Mouse (Mus musculus) ES-E14 (cell line): ENCODE measurements around the gene Hist1h4b. TPM values are rescaled to one million over a fixed set of nuclear protein-coding genes. Genes with fewer than 3 reads are reported as not detected.
A peak's percentile ranks its signal among the peaks of the same experiment; 100 is the strongest.

Source experiments
- DNase-seq: peaks from one replicate; pipeline ENCODE4 v3.0.0-alpha.2; 2013; ENCODE audit warnings: low read depth, low spot score
- H3K27ac ChIP-seq: 2 replicates; pipeline ENCODE4 v1.5.1; 2012; ENCODE audit warnings: low read depth, mild to moderate bottlenecking, low read length, moderate library complexity, mixed read lengths; ENCODE audit not compliant: poor library complexity, insufficient read depth, severe bottlenecking
- H3K36me3 ChIP-seq: 2 replicates; pipeline ENCODE4 v1.6.1; 2012; ENCODE audit warnings: mild to moderate bottlenecking, low read length, moderate library complexity, mixed read lengths; ENCODE audit not compliant: control insufficient read depth, poor library complexity, insufficient read depth, severe bottlenecking
- H3K4me1 ChIP-seq, 2 experiments: fragments of 150-350 bp in 1 of 2; sonication (generic) in 1 of 2; 2 replicates each; pipeline ENCODE4 v1.6.1; 2012; ENCODE audit warnings: low read length in 2 of 2, mild to moderate bottlenecking in 1 of 2, mixed read lengths in 1 of 2; ENCODE audit not compliant: control insufficient read depth in 2 of 2, insufficient read depth in 2 of 2, poor library complexity in 1 of 2
- H3K4me3 ChIP-seq, 2 experiments: fragments of 150-350 bp in 1 of 2; sonication (generic) in 1 of 2; 2 replicates each; pipeline ENCODE4 v1.5.1; 2012; ENCODE audit warnings: low read length in 2 of 2, low read depth in 1 of 2, mild to moderate bottlenecking in 1 of 2, mixed read lengths in 1 of 2; ENCODE audit not compliant: insufficient read depth in 1 of 2, poor library complexity in 1 of 2, severe bottlenecking in 1 of 2
- H3K9ac ChIP-seq: 2 replicates; pipeline ENCODE4 v1.6.1; 2012; ENCODE audit warnings: low read depth, mild to moderate bottlenecking, low read length, mixed read lengths; ENCODE audit not compliant: poor library complexity, insufficient read depth, severe bottlenecking
- H3K9me3 ChIP-seq: fragments of 150-350 bp; sonication (generic); 2 replicates; pipeline ENCODE4 v1.6.1; 2012; ENCODE audit warnings: low read depth, mild to moderate bottlenecking, low read length; ENCODE audit not compliant: control insufficient read depth, insufficient read depth
- CHD2 ChIP-seq: IDR thresholded peaks from 2 replicates; pipeline ENCODE4 v1.6.1; 2014; ENCODE audit warnings: mild to moderate bottlenecking, low read depth, low read length, inconsistent platforms
- HCFC1 ChIP-seq: IDR thresholded peaks from 2 replicates; pipeline ENCODE4 v1.6.1; 2012; ENCODE audit warnings: low read length, inconsistent platforms, borderline replicate concordance; ENCODE audit not compliant: insufficient read depth
- MAFK ChIP-seq: IDR thresholded peaks from 2 replicates; pipeline ENCODE4 v1.6.1; 2014; ENCODE audit warnings: mild to moderate bottlenecking, low read depth, low read length, inconsistent platforms; ENCODE audit not compliant: insufficient read depth
- ZC3H11A ChIP-seq: IDR thresholded peaks from 2 replicates; pipeline ENCODE4 v1.6.1; 2012; ENCODE audit warnings: low read depth, mild to moderate bottlenecking, inconsistent platforms, low read length, borderline replicate concordance
- ZNF384 ChIP-seq: IDR thresholded peaks from 2 replicates; pipeline ENCODE4 v1.6.1; 2012; ENCODE audit warnings: low read depth, low read length, inconsistent platforms
- in situ Hi-C, 2 experiments: fragments of 600-800 bp; cut with MboI; formaldehyde crosslinking; loops; one replicate each; pipeline ENCODE4 v1.15.1; 2025; ENCODE audit warnings: low sequenced_read_pairs in 2 of 2, inconsistent platforms in 1 of 2; ENCODE audit not compliant: unreplicated experiment in 2 of 2
- total RNA-seq: library from RNA; depleted of rRNA; stranded (reverse); fragments of 300-350 nt; gene quantifications from 2 replicates; pipeline ENCODE4 v1.2.3, GENCODE M21; 2012

Gene Hist1h4b
- total RNA-seq, 1 experiment: 1,339 TPM

DNA sequence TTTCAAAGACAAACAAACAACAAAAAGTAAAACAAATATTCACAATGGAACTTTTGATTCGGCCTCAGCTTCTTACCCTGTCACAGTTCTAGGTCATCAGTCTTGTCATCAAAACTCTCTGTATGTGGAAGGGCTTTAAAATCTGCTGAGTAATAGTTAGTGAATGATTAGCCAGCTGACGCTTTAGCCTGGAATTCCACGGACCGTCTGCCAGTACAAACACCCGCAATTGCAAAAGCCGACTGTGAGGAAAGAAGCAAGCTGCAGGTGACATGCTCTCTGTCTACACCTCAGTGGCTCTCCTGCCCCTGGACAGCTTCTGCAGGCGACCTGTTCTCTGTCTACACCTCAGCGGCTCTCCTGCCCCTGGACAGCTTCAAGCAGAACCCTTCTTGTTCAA, 26.3 kb upstream of the Hist1h4b start:
- no peak for DNase-seq
- Histone ChIP-seq H3K4me1 (0 out of 4 replicates have a peak, but pooled peaks cover 0 to 2% of the 10 kb centered on the region in 2 experiments), H3K4me3 (no peak overlapping the region), H3K27ac (no peak overlapping the region), H3K9ac (no peak overlapping the region), H3K9me3 (no peaks in the 10 kb centered on the region), H3K36me3 (no peaks in the 10 kb centered on the region)
- in situ Hi-C loops: no loop called here
- TF ChIP-seq ZNF384 (no peak), HCFC1 (no peak), CHD2 (no peak), MAFK (no peak), ZC3H11A (no peak)

GRCm38 (mm10) chr13:23732156-23732804, 24.5 kb upstream of the Hist1h4b start:
- DNase-seq: no peak
- H3K27ac ChIP-seq: no peak overlapping the region
- no peaks in the 10 kb centered on the region for H3K9me3 ChIP-seq
- in situ Hi-C loops: no loop called here
- H3K4me1 ChIP-seq: 0 out of 4 replicates have a peak, but pooled peaks cover 0 to 2% of the 10 kb centered on the region in 2 experiments
- TF ChIP-seq HCFC1 (no peak), CHD2 (no peak), ZC3H11A (peak; percentile 33; the same call in 1 of the 2 replicates), MAFK (no peak), ZNF384 (no peak)
- H3K36me3 ChIP-seq: no peaks in the 10 kb centered on the region
- H3K9ac ChIP-seq: no peak overlapping the region
- no peak overlapping the region for H3K4me3 ChIP-seq

GRCm38 (mm10) chr13:23737091-23737490, 19.7 kb upstream of the Hist1h4b start:
- Histone ChIP-seq H3K4me1 (peaks cover 0 to 4% of the 10 kb centered on the region in 2 experiments; a peak in 1 of 4 replicates), H3K4me3 (no peak overlapping the region), H3K9me3 (no peaks in the 10 kb centered on the region), H3K9ac (no peak overlapping the region), H3K27ac (no peak overlapping the region), H3K36me3 (no peaks in the 10 kb centered on the region)
- in situ Hi-C loops: no loop called here
- no peak for TF ChIP-seq ZNF384
- DNase-seq: no peak

DNA sequence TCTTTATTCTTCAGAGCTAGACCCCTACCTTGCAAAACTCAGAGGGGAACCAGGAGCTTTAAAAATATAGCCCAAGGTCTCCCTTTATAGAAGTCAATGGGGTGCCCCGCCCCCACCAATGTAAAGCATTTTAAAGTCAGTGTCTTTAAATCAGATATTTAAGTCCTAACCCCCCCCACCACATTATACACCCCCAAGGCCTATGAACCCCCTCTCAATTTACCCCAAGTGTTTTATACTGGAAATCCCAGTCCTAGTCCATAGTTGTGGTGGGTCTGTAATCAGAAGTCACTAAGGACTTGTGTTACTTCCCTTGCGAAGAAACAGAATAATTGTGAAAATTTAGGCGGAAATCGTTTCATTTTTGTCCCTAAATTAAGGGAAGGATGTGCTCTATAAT, 18.8 kb upstream of the Hist1h4b start:
- Histone ChIP-seq H3K9me3 (no peaks in the 10 kb centered on the region), H3K4me3 (peak overlapping the region in 1 of 2 experiments; percentile 32; a peak in 2 of 4 replicates), H3K4me1 (peaks cover 0 to 3% of the 10 kb centered on the region in 2 experiments; a peak in 2 of 4 replicates), H3K27ac (no peak overlapping the region; the same call in 1 of the 2 replicates), H3K9ac (peak overlapping the region; percentile 91; the same call in 1 of the 2 replicates), H3K36me3 (no peaks in the 10 kb centered on the region)
- TF ChIP-seq ZC3H11A: no peak
- TF ChIP-seq CHD2: no peak
- no peak for DNase-seq
- in situ Hi-C loops: no loop called here

DNA sequence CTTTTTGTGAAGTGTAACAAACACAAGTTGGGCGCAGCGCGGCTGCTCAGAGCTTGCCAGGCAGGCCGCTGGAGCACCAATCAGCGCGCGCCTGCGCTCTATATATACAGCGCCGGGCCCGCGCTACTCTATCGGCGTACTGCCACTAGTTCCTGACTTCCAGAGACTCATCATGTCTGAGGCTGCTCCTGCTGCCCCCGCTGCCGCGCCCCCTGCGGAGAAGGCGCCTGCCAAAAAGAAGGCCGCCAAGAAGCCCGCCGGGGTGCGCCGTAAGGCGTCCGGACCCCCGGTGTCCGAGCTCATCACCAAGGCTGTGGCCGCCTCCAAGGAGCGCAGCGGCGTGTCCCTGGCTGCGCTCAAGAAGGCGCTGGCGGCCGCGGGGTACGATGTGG, 18.1 kb upstream of the Hist1h4b start, which contains the start of gene Hist1h1c:
TSS of gene Hist1h1c (plus strand) at position 132 of the 392 bp plus-strand sequence.
- no peak for DNase-seq
- Histone ChIP-seq H3K27ac (peak within 1 kb of the TSS; percentile 100), H3K36me3 (no peaks in the 10 kb centered on the region), H3K4me3 (peak within 1 kb of the TSS; percentile 66 to 74), H3K9ac (peak within 1 kb of the TSS; percentile 91), H3K4me1 (peaks cover 0 to 3% of the 10 kb centered on the region in 2 experiments; a peak in 3 of 4 replicates), H3K9me3 (no peaks in the 10 kb centered on the region)
- in situ Hi-C loops: no loop called here
- TF ChIP-seq ZC3H11A: no peak
- no peak for TF ChIP-seq CHD2
- no peak for TF ChIP-seq ZNF384
- no peak for TF ChIP-seq MAFK
- 0 out of 2 replicates have a peak, but pooled peaks have one; percentile 45 for TF ChIP-seq HCFC1
